Mouse (Mus musculus) lung, embryonic 14.5 days (tissue): ENCODE data around the gene Tmem121. TPM values are rescaled to one million over a fixed set of nuclear protein-coding genes. Genes with fewer than 3 reads are reported as not detected.

Source experiments
- ATAC-seq: fragments of 200-750 bp; cut with Nextera tagmentation; 2 replicates; pipeline ENCODE4 v1.8.0; 2017; ENCODE audit warnings: mild to moderate bottlenecking, moderate TSS enrichment, moderate library complexity; ENCODE audit not compliant: insufficient read depth
- DNase-seq: peaks from one replicate; pipeline ENCODE4 v3.0.0-alpha.2; 2015
- H3K27ac ChIP-seq: fragments of 300-500 bp; sonication (generic); 2 replicates; pipeline ENCODE4 v1.5.1; 2014; ENCODE audit warnings: low read depth, mild to moderate bottlenecking, moderate library complexity
- H3K27me3 ChIP-seq: fragments of 300-500 bp; sonication (generic); 2 replicates; pipeline ENCODE4 v1.6.1; 2014; ENCODE audit warnings: low read length, control low read depth; ENCODE audit not compliant: insufficient read depth
- H3K36me3 ChIP-seq: fragments of 300-500 bp; sonication (generic); 2 replicates; pipeline ENCODE4 v1.6.1; 2014; ENCODE audit warnings: control low read depth; ENCODE audit not compliant: insufficient read depth
- H3K4me1 ChIP-seq: fragments of 300-500 bp; sonication (generic); 2 replicates; pipeline ENCODE4 v1.6.1; 2014; ENCODE audit warnings: antibody characterized with exemption, control low read depth; ENCODE audit not compliant: insufficient read depth
- H3K4me2 ChIP-seq: fragments of 300-500 bp; sonication (generic); 2 replicates; pipeline ENCODE4 v1.6.1; 2014; ENCODE audit warnings: mild to moderate bottlenecking
- H3K4me3 ChIP-seq: fragments of 300-500 bp; sonication (generic); 2 replicates; pipeline ENCODE4 v1.5.1; 2014; ENCODE audit warnings: low read depth, low read length
- H3K9ac ChIP-seq: fragments of 300-500 bp; sonication (generic); 2 replicates; pipeline ENCODE4 v1.6.1; 2014
- H3K9me3 ChIP-seq: fragments of 300-500 bp; sonication (generic); 2 replicates; pipeline ENCODE4 v1.6.1; 2016; ENCODE audit warnings: low read depth, low read length, control low read depth
- CTCF ChIP-seq: IDR thresholded peaks from 2 replicates; pipeline ENCODE4 v1.5.1; 2016; ENCODE audit warnings: antibody characterized with exemption, low read depth
- WGBS: fragments of 180-500 bp; shearing (Covaris S2); extraction: QIAGEN DNeasy Blood & Tissue Kit; methylation state at CpG from one replicate; pipeline ENCODE4 v1.1.7; 2014; 5-methylcytosine and 5-hydroxymethylcytosine counted together
- polyA plus RNA-seq: library from polyadenylated mRNA; unstranded; fragments of >200 nt; fragmentation: Nextera tagmentation; extraction: Ambion mirVana; gene quantifications from 2 replicates; pipeline ENCODE4 v1.2.1, GENCODE M21; 2014

The Tmem121 gene
- polyA plus RNA-seq, 1 experiment from 2014 or later: 6.1 TPM

- 91% methylated on average over 16 of the region's 16 CpGs for WGBS
- H3K9me3 ChIP-seq: no peaks in the 10 kb centered on the region
- no peak overlapping the region for H3K4me3 ChIP-seq
- no peak overlapping the region for H3K27ac ChIP-seq
- ATAC-seq (no peak), DNase-seq (no peak)
- peaks cover 25% of the 10 kb centered on the region for H3K36me3 ChIP-seq
- H3K27me3 ChIP-seq: no peaks in the 10 kb centered on the region
- no peak for TF ChIP-seq CTCF
- H3K4me2 ChIP-seq: no peak overlapping the region
- H3K9ac ChIP-seq: no peak overlapping the region
- H3K4me1 ChIP-seq: peaks cover 23% of the 10 kb centered on the region
Observed at GRCm38 (mm10) chr12:113144886-113145285, 40.8 kb upstream of the Tmem121 start.

- H3K4me1 ChIP-seq: peaks cover 23% of the 10 kb centered on the region
- no peak overlapping the region for H3K4me2 ChIP-seq
- H3K4me3 ChIP-seq: no peak overlapping the region
- H3K36me3 ChIP-seq: peaks cover 25% of the 10 kb centered on the region
- DNase-seq: no peak
- no peak for TF ChIP-seq CTCF
- H3K9ac ChIP-seq: no peak overlapping the region
- H3K27ac ChIP-seq: no peak overlapping the region
- ATAC-seq: no peak
- no peaks in the 10 kb centered on the region for H3K9me3 ChIP-seq
- WGBS: 88% methylated on average over 5 of the region's 5 CpGs
- 0 out of 2 replicates have a peak, but pooled peaks cover 2% of the 10 kb centered on the region for H3K27me3 ChIP-seq
Observed at GRCm38 (mm10) chr12:113145591-113145990, 40.1 kb upstream of the Tmem121 start.

- WGBS: 9% methylated on average over 45 of the region's 45 CpGs
Observed at GRCm38 (mm10) chr12:113146112-113147057, 39.3 kb upstream of the Tmem121 start, which contains the start of gene Crip1. Gene Crip1 (plus strand): TSS chr12:113146316.

GRCm38 (mm10) chr12:113147481-113147880, 38.2 kb upstream of the Tmem121 start:
- peaks cover 9% of the 10 kb centered on the region for H3K4me1 ChIP-seq
- peaks cover 13% of the 10 kb centered on the region; the same call in 1 of the 2 replicates for H3K27me3 ChIP-seq
- no peak overlapping the region for H3K27ac ChIP-seq
- DNase-seq (no peak), ATAC-seq (no peak)
- H3K4me3 ChIP-seq: no peak overlapping the region
- TF ChIP-seq CTCF: no peak
- H3K4me2 ChIP-seq: no peak overlapping the region
- no peaks in the 10 kb centered on the region for H3K9me3 ChIP-seq
- no peak overlapping the region for H3K9ac ChIP-seq
- WGBS: 81% methylated on average over 8 of the region's 8 CpGs
- peaks cover 25% of the 10 kb centered on the region for H3K36me3 ChIP-seq

More at GRCm38 (mm10) chr12:113146112-113147057, 39.3 kb upstream of the Tmem121 start, which contains the start of gene Crip1:
- TF ChIP-seq CTCF: peak; percentile 85
- Histone ChIP-seq H3K4me2 (peak within 1 kb of the TSS; percentile 54), H3K4me1 (peaks cover 20% of the 10 kb centered on the region), H3K4me3 (peak within 1 kb of the TSS; percentile 18), H3K27me3 (peaks cover 10% of the 10 kb centered on the region; the same call in 1 of the 2 replicates), H3K36me3 (peaks cover 25% of the 10 kb centered on the region), H3K27ac (no peak within 1 kb of the TSS), H3K9me3 (no peaks in the 10 kb centered on the region), H3K9ac (peak within 1 kb of the TSS; percentile 31)
- peak; percentile 89 for DNase-seq
- peak; percentile 3; the same call in 1 of the 2 replicates for ATAC-seq

- Histone ChIP-seq H3K4me2 (no peak overlapping the region), H3K4me1 (0 out of 2 replicates have a peak, but pooled peaks cover 2% of the 10 kb centered on the region), H3K4me3 (no peak overlapping the region), H3K27ac (no peak overlapping the region), H3K36me3 (peaks cover 22% of the 10 kb centered on the region), H3K27me3 (peaks cover 18% of the 10 kb centered on the region; the same call in 1 of the 2 replicates), H3K9me3 (no peaks in the 10 kb centered on the region), H3K9ac (no peak overlapping the region)
- no peak for TF ChIP-seq CTCF
- DNase-seq (peak; percentile 22), ATAC-seq (no peak)
- WGBS: 34% methylated on average over 16 of the region's 16 CpGs
Observed at GRCm38 (mm10) chr12:113148381-113149035, 37.2 kb upstream of the Tmem121 start.

- DNase-seq (no peak), ATAC-seq (no peak)
- no peak for TF ChIP-seq CTCF
- Histone ChIP-seq H3K4me1 (0 out of 2 replicates have a peak, but pooled peaks cover 2% of the 10 kb centered on the region), H3K9me3 (no peaks in the 10 kb centered on the region), H3K27ac (no peak overlapping the region), H3K4me2 (no peak overlapping the region), H3K27me3 (peaks cover 18% of the 10 kb centered on the region; the same call in 1 of the 2 replicates), H3K36me3 (peaks cover 15% of the 10 kb centered on the region), H3K4me3 (no peak overlapping the region), H3K9ac (no peak overlapping the region)
- 58% methylated on average over 4 of the region's 4 CpGs for WGBS
Observed at GRCm38 (mm10) chr12:113149341-113149740, 36.4 kb upstream of the Tmem121 start.
